Mouse (Mus musculus) layer of hippocampus, adult 2 months (tissue): Measurements from ENCODE around the gene Sec11a. TPM values are rescaled to one million over a fixed set of nuclear protein-coding genes. Genes with fewer than 3 reads are reported as not detected.

Experiments used
- DNase-seq, 2 experiments: peaks; one replicate each; pipeline ENCODE4 v3.0.0; 2022; ENCODE audit warnings: low spot score in 2 of 2
- H3K27ac ChIP-seq: fragments of 200-600 bp; 2 replicates; pipeline ENCODE4 v1.8.1; 2022
- H3K4me3 ChIP-seq: fragments of 200-600 bp; 2 replicates; pipeline ENCODE4 v1.8.1; 2022; ENCODE audit warnings: mild to moderate bottlenecking
- CTCF ChIP-seq: fragments of 200-600 bp; conservative IDR thresholded peaks from 2 replicates; pipeline ENCODE4 v1.8.1; 2022; ENCODE audit warnings: antibody characterized with exemption, mild to moderate bottlenecking, moderate library complexity
- total RNA-seq, 2 experiments: library from RNA; stranded (reverse); gene quantifications; 2 replicates each; pipeline ENCODE4 v1.2.3; 2021

Gene Sec11a
- total RNA-seq, 2 experiments from 2014 or later, result 54.2 to 56.2 TPM

DNA sequence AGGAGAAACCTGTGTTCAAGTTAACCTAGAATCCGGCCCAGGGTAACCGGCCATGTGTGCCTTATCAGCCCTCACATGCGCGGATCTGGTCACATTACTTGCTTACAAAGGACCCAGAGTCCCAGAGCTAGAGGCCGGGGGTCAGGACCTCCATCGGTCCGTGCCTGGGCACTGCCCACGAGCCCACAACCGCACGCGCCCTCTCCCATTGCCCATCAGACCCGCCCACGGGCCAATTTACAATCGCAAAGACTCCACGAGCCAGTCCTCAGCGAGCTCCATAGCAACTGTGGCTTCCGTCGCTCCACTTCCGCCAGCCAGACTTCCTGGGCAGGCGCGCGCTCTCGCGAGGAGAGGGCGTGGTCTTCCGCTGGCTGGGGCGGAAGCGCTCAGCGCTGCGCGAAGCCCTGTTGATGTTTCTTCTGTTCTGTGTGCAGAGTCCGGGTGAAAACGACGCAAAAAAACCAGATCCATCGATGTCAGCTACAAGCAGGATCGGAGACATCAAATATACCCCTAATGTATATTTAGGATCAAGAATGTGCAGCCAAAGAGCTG lies 46.6 kb downstream of the Sec11a start, which contains the start of gene Wdr73:
Gene Wdr73 (minus strand): TSS at position 326 of the 558 bp plus-strand sequence.
- TF ChIP-seq CTCF, result no peak
- Histone ChIP-seq H3K4me3 (peak within 1 kb of the TSS; percentile 84), H3K27ac (peak within 1 kb of the TSS; percentile 80)
- peak; percentile 88 to 92 for DNase-seq

- Histone ChIP-seq H3K4me3 (no peak overlapping the region), H3K27ac (peak overlapping the region; percentile 53; the same call in 1 of the 2 replicates)
- TF ChIP-seq CTCF, result no peak
- DNase-seq, result no peak
Observed at GRCm38 (mm10) chr7:80897721-80898120, 49.9 kb downstream of the Sec11a start.

DNA sequence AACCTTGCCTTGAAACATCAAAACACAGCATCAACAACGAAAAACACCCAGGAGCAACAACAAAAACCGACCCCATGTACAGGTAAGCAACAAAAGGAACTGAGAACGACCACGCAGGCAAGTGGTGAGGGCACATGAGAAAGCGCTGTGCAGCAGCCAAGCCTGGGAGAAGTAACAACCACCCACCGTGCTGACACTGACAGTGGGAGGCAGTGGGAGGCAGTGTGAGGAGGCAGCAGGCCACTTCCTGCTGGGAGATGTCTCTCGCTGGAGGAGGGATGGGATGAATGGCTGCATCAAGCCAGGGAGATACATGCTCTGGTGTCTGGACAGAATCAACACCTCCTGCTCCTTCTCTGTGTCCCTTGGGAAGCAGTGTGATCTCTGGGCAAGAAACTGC lies 50.4 kb downstream of the Sec11a start:
- Histone ChIP-seq H3K27ac (peak overlapping the region; percentile 53; the same call in 1 of the 2 replicates), H3K4me3 (no peak overlapping the region)
- no peak for TF ChIP-seq CTCF
- DNase-seq, result no peak

DNA sequence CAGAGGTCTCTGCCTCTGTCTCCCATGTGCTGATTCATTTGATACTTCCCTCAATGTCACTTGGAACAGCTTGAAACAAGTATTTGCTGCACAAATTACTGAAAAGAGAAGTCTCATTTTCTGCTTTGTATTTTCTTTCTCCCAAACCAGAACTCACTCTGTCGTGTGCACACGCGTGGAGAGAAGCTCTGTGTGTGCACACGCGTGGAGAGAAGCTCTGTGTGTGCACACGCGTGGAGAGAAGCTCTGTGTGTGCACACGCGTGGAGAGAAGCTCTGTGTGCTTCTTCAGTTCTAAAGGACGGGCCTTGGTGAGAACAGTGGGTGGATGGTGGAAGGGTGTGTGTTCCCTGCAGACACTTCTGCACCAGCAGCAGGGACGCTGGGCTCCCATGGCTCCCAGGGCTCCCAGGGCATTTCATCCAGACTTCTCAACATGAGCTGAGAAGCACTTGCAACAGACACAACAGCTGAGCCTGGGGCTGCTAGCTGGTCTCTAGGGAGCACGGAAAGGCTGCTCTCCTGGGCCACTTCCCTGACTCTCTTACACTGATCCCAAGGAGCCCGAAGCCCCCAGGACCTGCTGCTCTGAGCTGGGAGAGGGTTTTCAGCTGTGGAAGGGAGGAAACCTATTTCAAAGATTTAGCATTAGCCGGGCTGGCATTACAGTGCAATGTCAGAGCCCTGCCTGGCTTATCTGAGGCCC lies 52.6 kb downstream of the Sec11a start:
- TF ChIP-seq CTCF, result no peak
- H3K27ac ChIP-seq, result peak overlapping the region; percentile 73
- no peak overlapping the region for H3K4me3 ChIP-seq
- no peak for DNase-seq

DNA sequence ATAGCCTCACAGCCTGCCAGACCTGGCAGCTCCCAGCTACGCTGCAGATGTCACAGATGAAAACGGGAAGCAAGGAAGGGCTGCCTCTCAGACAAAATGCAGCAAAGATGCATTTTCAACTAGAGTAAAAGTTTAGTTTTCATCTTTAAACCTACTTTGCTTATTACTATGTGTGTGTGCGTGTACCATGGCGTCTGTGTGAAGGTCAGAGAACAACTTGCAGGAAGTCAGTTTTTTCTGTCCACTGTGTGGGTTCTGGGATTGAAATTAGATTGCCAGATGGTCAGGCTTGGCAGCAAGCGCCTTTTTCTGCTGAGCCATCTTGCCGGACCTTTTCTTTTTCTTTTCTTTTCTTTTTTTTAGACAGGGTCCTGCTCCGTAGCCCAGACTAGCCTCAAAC lies 53.4 kb downstream of the Sec11a start:
- DNase-seq, result no peak
- Histone ChIP-seq H3K27ac (peak overlapping the region; percentile 73), H3K4me3 (no peak overlapping the region)
- no peak for TF ChIP-seq CTCF

DNA sequence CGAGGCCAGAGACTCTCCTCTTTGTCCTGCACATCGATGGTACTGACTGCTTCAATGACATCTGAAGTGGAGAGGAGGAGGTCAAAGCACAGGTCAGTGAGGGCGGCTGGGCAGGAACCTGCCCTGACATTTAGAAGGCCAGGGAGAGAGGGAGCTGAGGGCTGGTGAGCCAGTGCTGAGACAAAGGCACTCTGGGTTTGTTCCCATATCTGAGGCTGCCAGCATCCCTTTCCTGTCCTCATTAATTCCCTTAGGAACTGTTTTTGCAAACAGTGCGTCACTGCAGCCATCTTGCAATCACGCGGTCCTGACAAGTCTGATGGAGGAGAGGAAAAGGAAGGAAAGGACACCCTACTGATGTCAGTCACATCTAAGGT lies 53.8 kb downstream of the Sec11a start:
- TF ChIP-seq CTCF, result no peak
- H3K27ac ChIP-seq, result peak overlapping the region; percentile 73
- no peak for DNase-seq
- no peak overlapping the region for H3K4me3 ChIP-seq

GRCm38 (mm10) chr7:80893086-80893752 lies 54.4 kb downstream of the Sec11a start:
- no peak for TF ChIP-seq CTCF
- no peak for DNase-seq
- peak overlapping the region; percentile 73 for H3K27ac ChIP-seq
- no peak overlapping the region for H3K4me3 ChIP-seq

DNA sequence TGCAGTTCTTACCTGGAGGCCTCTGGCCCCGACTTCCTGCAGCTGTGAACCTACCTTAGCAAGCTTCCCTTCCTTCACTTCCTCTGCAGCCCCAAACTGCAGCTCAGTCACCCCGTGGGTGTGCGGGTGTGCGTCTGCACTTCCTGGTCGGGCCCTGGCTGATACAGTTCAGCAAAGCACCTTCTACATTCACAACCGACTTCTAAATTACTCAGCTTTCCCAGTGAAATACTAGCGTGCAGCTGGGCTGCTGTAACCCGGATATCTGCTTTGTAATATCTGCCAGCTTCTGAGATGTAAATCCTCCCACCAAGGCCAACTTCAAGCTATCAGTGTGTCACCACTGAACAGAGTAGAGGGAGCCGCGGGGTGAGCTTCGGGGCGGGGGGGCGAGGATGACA lies 57.7 kb downstream of the Sec11a start:
- Histone ChIP-seq H3K27ac (peak overlapping the region; percentile 81), H3K4me3 (no peak overlapping the region)
- no peak for DNase-seq
- TF ChIP-seq CTCF, result no peak

- DNase-seq, result peak; percentile 61 to 65
- no peak for TF ChIP-seq CTCF
- Histone ChIP-seq H3K4me3 (no peak overlapping the region), H3K27ac (peak overlapping the region; percentile 81)
Observed at GRCm38 (mm10) chr7:80889021-80889511, 58.5 kb downstream of the Sec11a start.

GRCm38 (mm10) chr7:80888595-80888994 lies 59.0 kb downstream of the Sec11a start:
- TF ChIP-seq CTCF, result no peak
- H3K4me3 ChIP-seq, result no peak overlapping the region
- peak overlapping the region; percentile 81 for H3K27ac ChIP-seq
- no peak for DNase-seq

GRCm38 (mm10) chr7:80885666-80886065 lies 61.9 kb downstream of the Sec11a start:
- Histone ChIP-seq H3K4me3 (no peak overlapping the region), H3K27ac (no peak overlapping the region)
- no peak for DNase-seq
- peak; percentile 76 for TF ChIP-seq CTCF

DNA sequence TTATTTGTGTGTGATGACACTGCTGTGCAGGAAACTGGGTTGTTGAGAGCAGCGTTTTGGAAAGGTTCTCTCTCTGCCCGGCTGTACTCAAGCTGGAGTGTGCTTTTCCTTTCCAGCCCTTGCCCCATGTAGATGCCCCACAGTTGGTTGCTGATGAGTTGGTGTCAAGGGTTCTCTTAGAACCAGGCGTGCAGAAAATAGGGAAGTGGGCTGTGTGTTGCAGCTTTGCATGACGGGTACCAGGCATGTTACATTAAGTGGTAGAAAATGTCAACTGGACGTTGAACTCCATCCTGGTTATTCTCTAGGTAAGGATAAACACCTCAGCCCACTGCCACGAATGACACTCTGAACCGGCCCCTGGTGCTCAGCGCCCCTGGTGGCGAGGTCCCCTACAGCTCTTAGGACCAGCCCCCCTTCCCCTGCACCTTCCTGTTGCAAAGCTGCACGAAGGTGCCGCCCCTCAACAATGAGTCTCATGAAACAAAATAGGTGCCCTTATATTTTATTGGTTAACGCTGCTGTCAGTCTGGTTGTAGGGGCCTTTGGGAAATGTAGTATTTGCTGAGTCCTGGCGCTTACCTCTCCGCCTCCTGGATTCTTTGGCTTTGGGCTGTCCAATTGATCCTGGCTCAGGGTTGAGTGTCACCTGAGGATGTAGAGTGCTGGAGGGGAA lies 64.6 kb downstream of the Sec11a start:
- H3K27ac ChIP-seq, result peak overlapping the region; percentile 33; the same call in 1 of the 2 replicates
- peak; percentile 78 for TF ChIP-seq CTCF
- peak overlapping the region; percentile 43 for H3K4me3 ChIP-seq
- DNase-seq, result peak; percentile 68 to 88

GRCm38 (mm10) chr7:80875727-80876126 lies 71.9 kb downstream of the Sec11a start:
- no peak for DNase-seq
- 0 out of 2 replicates have a peak, but pooled peaks have one; percentile 10 for TF ChIP-seq CTCF
- no peak overlapping the region for H3K27ac ChIP-seq
- H3K4me3 ChIP-seq, result no peak overlapping the region
